Mouse (Mus musculus): ENCODE results near the gene Pqbp1. TPM values are rescaled to one million over a fixed set of nuclear protein-coding genes. Genes with fewer than 3 reads are reported as not detected.
"Not testable (repeated sequence)": the region's sequence is repeated elsewhere in the genome, so short reads cannot be mapped to it uniquely, and the experiment has no call there.

The Pqbp1 gene
- total RNA-seq (2021) (100 to 1,000 TPM; 102 to 144 TPM), polyA plus RNA-seq (2012; rRNA removed) (93.3 and 120 TPM in 2 replicates)
- long read RNA-seq, transcript Pqbp1-203 (7 exons, 1,148 nt): minor isoform, 15 of 51 reads
- long read RNA-seq, transcript Pqbp1-201 (7 exons, 1,104 nt): major isoform, 26 of 51 reads
- long read RNA-seq, partial matches to known transcripts: 1 of 51 reads
- long read RNA-seq, other reads (novel, unspliced or antisense): 6 of 51 reads

GRCm38 (mm10) chrX:7898880-7899874, at the start of gene Pqbp1, which contains the start of gene Timm17b:
TSS of gene Pqbp1 (minus strand) at chrX:7899269.
TSS of gene Timm17b (plus strand) at chrX:7899357.
- DNase-seq: peak; percentile 90

- peak; percentile 96 for DNase-seq
Observed at GRCm38 (mm10) chrX:7947900-7948492, 48.9 kb upstream of the Pqbp1 start.

- peak; percentile 11 for DNase-seq
Observed at GRCm38 (mm10) chrX:7947108-7947899, 48.2 kb upstream of the Pqbp1 start, which contains the start of gene Hdac6. TSS of gene Hdac6 (minus strand) at chrX:7947889.

GRCm38 (mm10) chrX:7945618-7946017, 46.5 kb upstream of the Pqbp1 start:
- no peak for DNase-seq

GRCm38 (mm10) chrX:7937667-7938066, 38.6 kb upstream of the Pqbp1 start:
- peak; percentile 8 for DNase-seq

- no peak for DNase-seq
Observed at GRCm38 (mm10) chrX:7936874-7937273, 37.8 kb upstream of the Pqbp1 start.

GRCm38 (mm10) chrX:7928270-7928790, 29.3 kb upstream of the Pqbp1 start, which contains the start of gene Eras:
TSS of gene Eras (minus strand) at chrX:7928607.
- no peak for DNase-seq

- no peak for DNase-seq
Observed at GRCm38 (mm10) chrX:7927116-7927515, 28.0 kb upstream of the Pqbp1 start.

GRCm38 (mm10) chrX:7926266-7926665, 27.2 kb upstream of the Pqbp1 start:
- no peak for DNase-seq

GRCm38 (mm10) chrX:7922032-7922431, 23.0 kb upstream of the Pqbp1 start:
- DNase-seq: no peak

- no peak for DNase-seq
Observed at GRCm38 (mm10) chrX:7919601-7920383, 20.7 kb upstream of the Pqbp1 start, which contains the start of gene Pcsk1n. TSS of gene Pcsk1n (plus strand) at chrX:7919822.

GRCm38 (mm10) chrX:7917960-7918359, 18.9 kb upstream of the Pqbp1 start:
- not testable (repeated sequence) for DNase-seq

- DNase-seq: peak; percentile 51
Observed at GRCm38 (mm10) chrX:7915669-7916068, 16.6 kb upstream of the Pqbp1 start.

- DNase-seq: peak; percentile 31
Observed at GRCm38 (mm10) chrX:7910473-7910872, 11.4 kb upstream of the Pqbp1 start.

GRCm38 (mm10) chrX:7909242-7909641, 10.2 kb upstream of the Pqbp1 start, which contains the start of gene Gm10490:
TSS of gene Gm10490 (plus strand) at chrX:7909542.
- DNase-seq: not testable (repeated sequence)

GRCm38 (mm10) chrX:7907735-7908134, 8.7 kb upstream of the Pqbp1 start, which contains the start of gene Gm10491:
TSS of gene Gm10491 (minus strand) at chrX:7907835.
- no peak for DNase-seq

- peak; percentile 52 for DNase-seq
Observed at GRCm38 (mm10) chrX:7904441-7904840, 5.4 kb upstream of the Pqbp1 start.

- no peak for DNase-seq
Observed at GRCm38 (mm10) chrX:7898211-7898610, 858 bp downstream of the Pqbp1 start.

GRCm38 (mm10) chrX:7883841-7884567, 15.1 kb downstream of the Pqbp1 start, which contains the start of gene Slc35a2:
TSS of gene Slc35a2 (plus strand) at chrX:7884028.
- peak; percentile 91 for DNase-seq
